Mouse (Mus musculus) hematopoietic multipotent progenitor cell, adult 10-12 weeks (in vitro differentiated cells): Measurements from ENCODE around the gene Prmt9. TPM values are rescaled to one million over a fixed set of nuclear protein-coding genes. Genes with fewer than 3 reads are reported as not detected.

Experiments
- polyA plus RNA-seq: library from polyadenylated mRNA; stranded (reverse); fragments of >175 nt; gene quantifications from 2 replicates; pipeline ENCODE4 v1.2.3, GENCODE M21; 2012; ENCODE audit warnings: low replicate concordance

Gene Prmt9
- 3.7 and 5.9 TPM in 2 replicates for polyA plus RNA-seq

DNA sequence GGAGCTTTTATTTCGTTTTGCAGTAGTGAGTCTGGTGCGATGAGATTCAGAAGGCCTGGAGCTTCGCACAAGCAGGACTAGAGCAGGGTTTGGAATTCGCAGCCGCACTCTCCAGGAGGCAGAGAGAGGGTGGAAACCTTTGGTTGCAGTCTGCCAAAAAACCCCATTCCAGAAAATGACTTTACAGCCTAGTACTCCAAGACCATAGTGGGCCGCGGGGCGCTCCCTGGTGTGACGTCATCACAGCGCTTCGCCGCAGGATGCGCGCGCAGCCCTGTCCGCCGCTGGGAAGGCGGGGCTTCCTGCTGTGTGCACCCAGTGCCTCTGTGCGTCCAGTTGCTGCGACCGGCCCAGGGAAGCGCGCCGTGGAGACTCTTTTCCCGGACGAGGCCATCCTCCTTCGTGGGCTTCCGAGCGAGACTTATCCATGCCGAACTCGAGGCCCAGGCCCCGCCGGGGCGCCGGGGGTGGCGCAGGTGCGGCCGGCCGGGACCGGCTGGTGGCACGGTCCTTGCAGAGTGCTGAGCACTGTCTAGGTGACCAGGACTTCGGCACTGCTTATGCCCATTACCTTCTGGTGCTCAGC is at the start of gene Prmt9:
TSS of gene Prmt9 (plus strand) at position 277 of the 586 bp plus-strand sequence.

DNA sequence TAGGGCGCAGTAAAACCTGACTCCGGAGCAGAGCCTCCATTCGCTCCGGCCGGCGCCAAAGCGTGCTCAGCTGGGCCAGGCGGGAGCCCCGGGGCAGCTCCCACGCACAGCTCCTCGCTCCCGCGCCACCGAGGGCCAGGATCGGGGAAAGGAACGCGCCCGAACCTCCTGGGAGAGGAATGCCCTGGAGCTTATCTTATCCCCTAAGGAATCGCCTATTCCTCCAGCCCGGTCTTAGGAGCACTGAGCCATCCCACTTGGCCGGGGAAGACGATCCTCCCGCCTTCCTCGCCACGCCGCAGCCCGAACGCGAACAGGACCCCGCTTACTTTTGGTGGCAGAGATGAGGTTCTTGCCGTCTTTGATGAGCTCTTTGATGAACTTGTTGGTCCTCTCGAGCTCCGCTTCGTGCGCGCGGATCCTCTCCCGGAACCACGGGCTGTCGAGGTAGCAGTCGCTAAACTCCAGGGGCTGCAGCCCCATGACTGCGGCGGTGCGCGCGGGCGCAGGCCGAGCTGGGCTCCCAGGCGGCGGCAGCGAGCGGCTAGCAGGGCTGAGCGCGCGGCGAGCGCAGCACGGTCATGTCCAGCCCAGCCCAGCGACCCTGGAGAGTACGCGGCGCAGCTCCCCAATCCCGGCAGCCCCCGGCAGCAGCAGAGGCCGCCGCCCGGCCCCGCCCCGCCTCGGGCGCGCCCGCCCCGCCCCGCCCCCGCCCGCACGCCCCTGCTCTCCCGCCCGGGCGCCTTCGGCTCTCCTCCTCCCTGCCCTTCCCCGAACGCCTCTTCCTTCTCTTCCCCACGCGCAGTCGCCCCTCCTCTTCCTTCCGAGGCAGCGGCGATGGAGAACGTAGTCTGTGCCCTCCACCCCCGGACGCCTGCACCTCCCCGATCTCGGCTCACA is 31.6 kb upstream of the Prmt9 start, which contains the start of gene Arhgap10:
TSS of gene Arhgap10 (minus strand) at position 653 of the 900 bp plus-strand sequence.

DNA sequence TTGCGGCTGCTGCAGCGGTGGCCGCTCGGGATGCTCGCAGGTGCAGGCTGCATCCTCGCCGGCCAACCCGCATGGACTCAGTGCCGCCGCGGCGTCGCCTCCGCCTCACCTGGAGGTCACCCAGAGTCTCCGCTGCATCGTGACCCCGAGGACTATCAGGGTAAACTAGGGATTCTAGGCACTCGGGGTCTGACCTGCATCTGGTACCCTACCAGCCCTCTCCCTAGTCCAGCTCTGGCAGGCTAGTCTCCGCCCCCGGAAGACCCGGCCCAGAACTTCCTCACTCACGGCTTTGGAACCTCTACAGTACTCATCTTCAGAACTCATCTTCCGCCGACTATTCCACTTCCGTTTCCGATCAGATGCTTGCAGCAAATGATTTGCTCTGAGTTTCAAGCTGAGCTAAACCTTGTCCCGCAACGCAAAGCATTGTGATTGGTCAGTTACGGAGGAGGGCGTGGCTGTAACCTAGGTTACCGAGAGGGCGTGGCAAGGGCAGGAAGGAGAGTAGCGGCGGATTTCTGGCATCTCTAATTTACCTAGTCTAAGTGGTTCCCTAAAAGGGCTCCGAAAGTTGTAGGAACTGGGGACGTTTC is 61.3 kb downstream of the Prmt9 start, which contains the start of gene Tmem184c:
TSS of gene Tmem184c (minus strand) at position 325 of the 596 bp plus-strand sequence.

Other genes starting within 250 kb of the Prmt9 start
- gene Arhgap10, start 31.4 kb upstream of the Prmt9 start, polyA plus RNA-seq, result 4.4 and 7.8 TPM in 2 replicates
- 5.3 and 6.2 TPM in 2 replicates for gene Tmem184c, start 61.3 kb downstream of the Prmt9 start, polyA plus RNA-seq
- gene Ednra, start 175.1 kb downstream of the Prmt9 start, polyA plus RNA-seq, result 0.03 TPM in 1 of 2 replicates, not detected in the other